Mouse (Mus musculus): ENCODE measurements around the gene Smg6. TPM values are rescaled to one million over a fixed set of nuclear protein-coding genes. Genes with fewer than 3 reads are reported as not detected.

Gene Smg6
- total RNA-seq, 2 experiments from 2014 or later, result 9.4 to 10.1 TPM

DNA sequence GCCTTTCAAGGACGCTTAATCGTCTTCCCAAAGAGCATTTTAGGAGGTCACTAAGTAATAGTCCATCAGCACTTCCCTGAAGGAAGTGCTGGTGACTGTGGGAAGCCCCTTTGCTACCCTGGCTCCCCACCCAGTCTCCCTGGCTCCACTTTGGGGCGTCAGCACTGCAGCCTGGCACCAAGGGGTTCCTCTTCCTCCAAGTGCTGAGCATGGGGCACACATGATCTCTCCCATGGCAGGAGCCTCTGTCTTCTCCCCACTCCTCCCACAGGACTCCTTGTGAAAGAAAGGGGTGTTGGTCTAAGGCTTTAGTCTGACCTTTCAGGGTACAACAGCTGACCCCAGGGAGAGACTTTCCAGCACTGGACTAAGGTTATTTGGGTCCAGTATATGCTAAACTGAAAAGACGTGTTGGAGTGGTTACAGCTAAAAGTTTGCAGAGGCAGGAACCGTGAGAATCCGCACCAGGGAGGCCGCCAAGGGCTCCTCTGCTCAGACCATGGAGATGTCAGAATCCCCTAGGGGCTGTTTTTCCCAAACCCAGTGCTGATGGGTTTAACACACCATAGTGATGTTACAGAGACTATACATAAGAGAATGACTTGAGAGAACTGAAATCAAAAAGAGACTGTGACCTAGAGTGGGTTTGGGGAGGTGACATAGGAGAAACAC is 122.2 kb downstream of the Smg6 start:
- peak; percentile 65 for DNase-seq

DNA sequence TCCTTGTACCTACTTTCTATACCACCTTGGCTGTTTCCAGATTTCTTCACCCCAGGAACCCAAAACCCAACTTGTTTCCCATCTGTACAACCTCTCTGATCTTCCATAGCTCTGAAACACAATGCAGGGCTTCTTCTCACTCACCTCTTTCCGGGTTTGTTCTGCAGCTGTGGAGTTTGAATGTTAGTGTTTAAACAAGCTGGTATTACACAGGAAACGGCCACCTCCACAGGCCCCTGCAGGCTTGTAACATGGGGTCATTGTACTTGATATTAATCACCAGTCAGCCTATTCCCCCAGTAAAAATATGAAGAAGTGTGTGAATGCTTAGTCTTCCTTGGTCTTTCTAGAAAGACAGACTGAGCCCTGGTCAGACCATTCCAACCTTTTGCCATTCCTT is 123.5 kb downstream of the Smg6 start:
- DNase-seq, result no peak

DNA sequence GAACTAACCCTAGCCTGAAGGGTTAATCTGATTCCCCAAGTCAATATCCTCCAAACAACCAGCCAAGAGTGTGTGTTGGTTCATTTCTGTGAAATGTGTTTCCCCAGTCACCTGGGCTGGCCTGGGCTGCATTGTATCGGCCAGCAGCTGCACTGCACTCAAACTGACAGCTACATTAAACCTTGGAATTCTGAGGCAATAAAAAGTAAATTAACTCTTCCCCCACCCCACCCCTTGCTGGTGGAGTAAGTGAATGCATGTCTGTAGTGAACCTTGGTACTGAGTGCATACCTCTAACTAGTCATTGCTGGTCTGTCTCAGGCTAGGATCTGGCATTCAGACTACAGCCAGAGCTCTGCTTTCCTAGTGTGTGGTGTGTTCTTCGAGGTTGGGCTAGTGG is 124.2 kb downstream of the Smg6 start:
- DNase-seq, result no peak

DNA sequence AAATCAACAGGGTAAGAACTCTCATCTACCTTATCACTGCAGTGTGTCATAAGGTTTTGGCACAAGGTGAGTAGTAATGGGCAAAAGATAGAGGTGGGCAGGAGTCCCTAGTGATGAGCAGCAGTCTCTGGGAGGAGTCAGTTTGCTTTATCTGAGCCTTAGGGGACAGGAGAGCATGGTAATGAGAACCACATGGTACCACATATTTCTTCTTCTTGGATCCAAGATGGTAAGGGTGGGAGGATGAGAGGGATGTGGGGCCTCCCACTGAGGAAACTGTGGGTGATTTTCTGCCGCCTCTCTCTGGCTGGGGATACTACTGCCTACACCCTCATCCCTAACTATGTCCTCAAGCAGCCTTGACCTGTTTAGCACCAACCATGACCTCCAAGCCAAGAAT is 125.6 kb downstream of the Smg6 start:
- DNase-seq, result no peak

DNA sequence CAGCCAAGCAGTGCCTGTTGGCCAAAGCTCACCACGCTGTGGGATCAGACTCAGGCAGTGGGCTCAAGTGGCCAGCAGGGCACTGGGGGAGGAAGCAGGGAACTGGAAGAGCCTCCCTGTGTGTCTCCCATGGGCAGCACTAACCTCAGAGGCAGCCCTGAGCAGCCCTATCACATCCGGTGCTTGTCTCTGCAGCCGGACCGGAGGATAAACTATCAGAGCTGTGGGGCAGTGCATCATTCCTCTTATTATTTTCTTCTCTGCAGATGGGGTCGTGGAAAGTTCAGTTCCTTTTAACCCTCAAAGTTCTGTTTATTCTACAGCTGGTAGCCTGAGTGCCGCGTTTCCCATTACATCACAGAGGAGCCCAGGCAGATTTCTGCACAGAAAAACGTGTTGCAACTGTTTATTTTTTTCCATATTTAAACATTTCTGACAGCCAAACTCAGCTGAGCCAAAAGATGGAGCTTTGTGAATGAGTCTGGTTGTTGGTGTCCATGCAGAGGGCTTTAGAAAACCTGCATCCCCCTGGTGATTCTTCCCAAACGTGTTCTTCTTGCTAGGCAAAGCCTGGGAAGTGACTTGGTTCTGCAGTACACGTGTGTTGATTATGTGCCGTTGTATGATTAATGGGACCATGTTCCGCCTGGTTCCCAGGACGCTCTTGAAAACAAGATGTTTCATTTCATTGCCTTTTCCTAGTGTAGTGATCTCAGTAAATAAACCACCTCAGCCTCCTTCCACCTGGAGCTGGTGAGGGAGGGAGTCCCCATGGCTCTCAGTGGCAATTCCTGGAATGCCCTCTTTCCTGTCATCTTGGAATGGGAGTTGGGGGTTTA is 126.3 kb downstream of the Smg6 start:
- peak; percentile 59 for DNase-seq

DNA sequence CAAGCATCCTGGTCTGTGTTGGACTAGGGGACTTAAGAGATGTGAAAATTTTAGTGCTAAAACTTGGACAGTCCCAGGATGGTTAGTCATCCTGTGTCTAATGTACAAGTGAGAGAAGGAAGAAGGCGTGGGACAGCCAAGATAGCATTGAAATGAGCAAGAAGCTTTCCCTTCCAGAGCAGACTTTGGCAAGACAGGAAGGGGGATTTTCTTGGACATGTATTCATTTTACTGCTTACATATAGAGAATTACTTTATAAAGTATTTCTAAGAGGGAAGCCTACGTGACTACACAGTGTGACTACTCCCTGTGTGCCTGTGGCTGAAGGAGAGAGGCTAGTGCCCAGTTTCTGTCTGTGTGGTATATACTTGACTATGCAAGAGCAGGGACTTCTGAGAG is 127.4 kb downstream of the Smg6 start:
- DNase-seq, result no peak

DNA sequence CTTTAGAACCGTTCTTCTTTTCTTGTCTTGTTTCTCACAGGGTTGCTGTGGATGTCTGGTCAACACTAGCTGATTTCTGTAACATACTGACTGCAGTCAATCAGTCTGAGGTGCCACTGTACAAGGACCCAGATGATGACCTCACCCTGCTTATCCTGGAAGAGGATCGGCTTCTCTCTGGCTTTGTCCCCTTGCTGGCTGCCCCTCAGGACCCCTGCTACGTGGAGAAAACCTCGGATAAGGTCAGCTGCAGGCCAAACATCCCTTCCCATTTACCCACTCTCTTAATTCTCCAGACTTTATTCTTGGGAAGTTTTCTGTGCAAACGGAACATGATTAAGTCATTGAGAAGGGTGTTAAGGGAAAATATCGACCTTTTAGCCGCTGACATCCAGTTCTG is 128.1 kb downstream of the Smg6 start:
- no peak for DNase-seq

DNA sequence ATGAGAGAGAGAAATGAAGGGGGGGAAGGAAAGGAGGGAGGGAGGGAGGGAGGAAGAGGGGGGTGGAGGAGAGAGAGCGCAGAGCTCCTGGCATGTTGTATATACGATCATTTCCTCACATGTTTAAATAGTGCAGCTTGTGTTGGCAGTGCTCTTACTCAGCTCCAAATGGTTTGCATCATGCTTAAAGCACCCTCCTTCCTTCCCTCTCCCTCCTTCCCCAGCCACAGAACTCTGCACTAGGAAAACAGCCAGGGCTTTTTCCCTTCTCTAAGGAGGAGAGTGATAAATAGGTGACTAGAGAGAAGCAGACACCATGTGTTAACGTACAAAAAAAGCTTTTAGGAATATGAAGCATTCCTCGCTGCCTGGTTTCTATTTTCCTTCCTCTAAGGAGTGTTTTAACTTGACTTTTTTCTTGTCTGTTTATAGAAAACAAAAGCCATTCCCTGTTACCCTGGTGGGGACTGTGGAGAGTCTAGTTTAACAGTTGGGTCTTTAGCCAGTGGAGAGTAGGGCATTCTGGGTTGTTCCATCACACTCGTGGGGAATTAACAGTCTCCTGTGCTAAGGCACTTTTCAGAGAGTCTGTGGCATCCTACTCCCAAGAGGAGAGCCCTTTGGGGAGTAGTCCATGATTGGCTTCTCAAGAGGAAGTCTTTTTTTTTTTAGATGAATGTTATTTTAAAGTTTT is 128.7 kb downstream of the Smg6 start:
- no peak for DNase-seq

DNA sequence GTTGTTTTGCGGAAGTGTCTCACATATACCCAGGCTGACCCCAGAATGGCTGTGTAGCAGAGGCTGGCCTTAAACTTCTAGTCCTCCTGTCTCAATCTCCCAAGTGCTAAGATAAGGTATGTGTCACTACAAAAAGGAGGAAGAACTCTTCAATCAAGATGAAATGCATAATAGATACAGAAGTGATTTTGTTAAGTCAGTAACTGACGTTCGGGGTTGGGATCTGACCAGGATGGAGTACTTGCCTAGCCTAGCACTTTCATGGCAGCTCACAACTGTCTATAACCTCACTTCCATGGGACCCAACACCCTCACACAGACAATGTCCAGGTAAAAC is 129.2 kb downstream of the Smg6 start:
- DNase-seq, result no peak

DNA sequence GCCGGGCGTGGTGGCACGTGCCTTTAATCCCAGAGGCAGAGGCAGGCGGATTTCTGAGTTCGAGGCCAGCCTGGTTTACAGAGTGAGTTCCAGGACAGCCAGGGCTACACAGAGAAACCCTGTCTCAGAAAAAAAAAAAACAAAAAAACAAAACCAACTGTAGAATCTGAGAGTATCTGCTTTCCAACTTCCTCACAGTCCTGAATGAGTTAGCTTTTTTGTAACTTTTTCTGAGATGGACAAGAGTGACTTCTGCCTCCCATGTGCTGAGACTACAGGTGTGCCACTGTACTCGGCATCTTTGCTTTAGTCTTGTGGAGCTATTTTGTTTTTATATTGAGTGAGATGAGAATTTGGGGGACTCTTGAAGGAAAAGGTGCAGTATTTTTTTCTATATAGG is 137.0 kb downstream of the Smg6 start:
- no peak for DNase-seq

DNA sequence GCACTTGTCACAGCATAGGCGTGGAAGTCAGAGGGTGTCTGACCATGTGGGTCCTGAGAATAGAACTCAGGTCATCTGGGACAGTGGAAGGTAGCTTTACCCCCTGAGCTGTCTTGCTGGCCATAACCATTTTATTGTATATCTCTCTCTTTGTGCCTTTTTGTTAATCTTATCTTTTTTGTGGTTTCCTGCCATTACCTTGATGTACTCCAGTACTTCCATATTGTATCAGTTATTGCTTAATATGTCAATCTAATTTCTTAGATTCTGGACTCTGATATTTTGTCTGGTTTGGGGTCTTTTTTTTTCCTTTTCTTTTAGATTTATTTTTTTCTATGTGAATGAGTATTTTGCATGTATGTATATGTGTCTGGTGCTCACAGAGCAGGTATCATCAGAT is 138.6 kb downstream of the Smg6 start:
- no peak for DNase-seq

DNA sequence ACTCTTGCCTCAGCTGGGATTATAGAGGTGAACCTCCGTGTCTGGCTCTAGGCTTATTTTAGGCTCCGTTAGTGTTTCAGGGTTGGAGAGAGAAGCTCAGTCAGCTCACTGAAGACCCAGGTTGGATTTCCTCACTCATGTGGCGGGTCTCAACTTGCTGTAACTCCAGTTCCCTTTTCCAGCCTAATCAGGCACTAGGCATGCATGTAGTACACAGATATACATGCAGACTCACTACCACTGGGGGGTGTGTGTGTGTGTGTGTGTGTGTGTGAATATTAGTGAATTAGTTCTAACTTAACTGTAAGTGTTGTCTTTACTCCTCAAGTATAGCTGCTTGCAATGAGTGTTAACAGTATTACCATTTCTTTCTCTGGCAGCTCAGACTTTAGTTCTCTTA is 145.7 kb downstream of the Smg6 start:
- no peak for DNase-seq

DNA sequence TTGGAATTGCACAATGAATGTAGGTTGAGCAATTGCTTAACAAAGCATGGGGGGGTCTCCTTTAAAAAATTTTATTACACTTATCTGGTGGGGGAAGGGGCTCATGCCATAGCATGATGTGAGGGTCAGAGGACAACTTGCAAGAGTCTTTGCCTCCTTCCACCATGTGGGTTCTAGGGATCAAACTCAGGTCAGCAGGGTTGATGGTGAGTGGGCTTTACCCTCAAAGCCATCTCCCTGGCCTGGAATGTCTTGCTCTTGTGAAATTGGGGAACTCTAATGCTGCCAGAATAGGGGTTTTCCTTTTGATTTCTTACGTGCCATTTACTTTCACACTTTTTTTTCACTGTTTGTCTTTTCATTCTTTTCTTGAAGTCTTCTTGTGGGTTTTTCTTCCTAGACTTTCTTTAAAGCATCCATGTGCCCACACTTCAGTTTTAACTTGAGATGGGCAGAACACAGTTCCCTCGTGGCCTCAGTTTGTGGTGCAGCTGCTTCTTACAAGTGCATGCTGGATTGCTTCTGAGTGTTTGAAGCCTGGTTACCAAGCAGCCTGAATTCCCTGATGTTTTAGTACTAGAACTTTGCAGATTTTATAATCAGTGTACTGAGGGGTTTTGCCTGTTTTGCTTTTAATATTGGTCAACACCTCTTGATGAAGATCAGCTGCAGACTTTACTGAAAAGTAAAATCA is 147.5 kb downstream of the Smg6 start:
- DNase-seq, result no peak

DNA sequence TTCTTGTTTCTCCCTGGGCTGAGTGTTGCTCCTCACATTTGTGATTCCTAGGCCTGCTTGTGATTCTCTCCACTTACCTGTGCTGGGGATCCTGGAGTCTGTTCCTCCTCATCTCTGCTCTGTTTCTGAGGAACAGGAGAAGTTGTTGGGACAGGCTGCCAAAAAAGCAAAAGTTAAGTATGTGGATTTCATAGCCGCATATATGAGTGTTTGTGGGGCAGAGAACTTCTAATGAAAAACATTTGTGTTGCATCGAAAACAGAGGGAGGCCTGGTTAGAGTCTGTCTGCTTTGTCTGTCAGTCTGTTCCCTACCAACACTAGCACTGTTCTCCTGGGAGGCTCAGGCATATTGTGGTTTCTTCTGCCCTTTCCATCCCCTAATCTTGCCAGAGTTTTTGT is 148.1 kb downstream of the Smg6 start:
- DNase-seq, result no peak

DNA sequence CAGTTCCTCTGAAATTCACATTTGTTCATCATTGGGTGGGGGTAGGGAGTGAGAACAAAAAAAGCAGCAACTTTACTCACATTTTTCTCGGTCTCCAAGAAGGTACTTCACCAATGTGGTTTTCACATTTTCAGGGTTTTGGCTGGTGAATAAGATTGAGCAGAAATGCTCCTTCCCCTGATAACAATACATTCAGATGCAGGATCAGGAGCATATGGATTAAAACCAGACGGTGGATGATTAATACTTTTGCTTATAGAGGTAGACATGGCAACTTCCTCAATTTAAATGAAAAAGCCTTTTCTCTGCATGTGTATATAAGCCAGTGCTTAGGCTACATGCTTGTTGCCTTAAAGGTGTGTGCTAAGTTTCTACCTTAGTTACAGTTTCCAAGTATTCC is 148.9 kb downstream of the Smg6 start:
- DNase-seq, result no peak

DNA sequence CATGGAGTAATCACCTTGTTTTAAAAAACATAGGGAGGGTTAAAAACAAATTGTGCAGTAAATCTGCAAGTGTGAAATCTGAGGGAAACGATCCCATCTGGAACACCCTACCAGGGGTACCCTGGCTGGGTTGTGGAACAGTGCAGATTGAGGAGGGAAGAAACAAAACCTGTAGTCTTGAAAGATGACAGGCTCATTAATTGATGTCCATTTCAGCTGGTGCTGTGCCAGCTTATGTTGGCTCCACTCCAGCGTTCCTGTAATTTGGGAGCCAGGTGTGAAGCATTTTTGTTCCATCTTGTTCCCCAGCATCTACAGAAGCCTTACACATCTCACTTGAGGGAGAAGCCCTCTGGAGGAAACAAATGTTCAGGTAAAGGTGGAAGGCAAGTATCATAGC is 153.0 kb downstream of the Smg6 start:
- no peak for DNase-seq

DNA sequence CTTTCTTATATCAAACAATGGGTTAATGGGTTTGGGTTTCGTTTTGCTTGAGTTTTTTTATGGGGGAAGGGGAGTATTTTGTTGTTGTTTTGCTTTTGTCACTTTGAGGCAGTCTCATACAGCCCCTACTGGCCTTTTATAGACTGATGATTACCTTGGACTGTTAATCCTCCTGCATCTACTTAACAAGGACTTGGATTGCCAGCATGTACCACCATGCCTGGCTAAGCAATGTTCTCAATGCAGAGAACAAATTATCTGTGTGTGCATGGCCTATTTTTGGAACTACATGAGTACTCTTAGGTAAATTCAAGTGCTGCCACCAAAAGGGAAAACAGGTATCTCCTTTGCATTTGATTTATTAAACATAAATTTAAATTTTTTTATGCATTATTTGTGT is 157.4 kb downstream of the Smg6 start:
- DNase-seq, result no peak

DNA sequence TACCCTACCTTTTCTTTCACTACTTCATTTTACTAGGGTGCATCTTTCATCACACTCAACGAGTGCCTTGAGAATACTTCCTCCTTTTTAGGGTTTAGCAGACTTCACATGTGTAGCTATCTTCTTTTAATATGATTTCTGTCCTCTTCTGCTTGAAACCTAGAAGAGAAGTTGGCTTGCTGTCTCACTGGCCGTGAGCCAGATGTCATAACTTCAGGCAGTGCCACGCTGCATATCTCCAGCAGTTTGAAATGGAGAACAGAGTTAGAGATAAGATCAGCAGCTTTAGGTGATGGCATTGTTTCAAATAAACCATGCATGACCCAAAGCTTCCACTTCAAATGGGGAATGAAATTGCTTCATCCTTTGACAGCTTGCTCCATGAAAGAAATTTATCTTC is 166.5 kb downstream of the Smg6 start:
- DNase-seq, result no peak

DNA sequence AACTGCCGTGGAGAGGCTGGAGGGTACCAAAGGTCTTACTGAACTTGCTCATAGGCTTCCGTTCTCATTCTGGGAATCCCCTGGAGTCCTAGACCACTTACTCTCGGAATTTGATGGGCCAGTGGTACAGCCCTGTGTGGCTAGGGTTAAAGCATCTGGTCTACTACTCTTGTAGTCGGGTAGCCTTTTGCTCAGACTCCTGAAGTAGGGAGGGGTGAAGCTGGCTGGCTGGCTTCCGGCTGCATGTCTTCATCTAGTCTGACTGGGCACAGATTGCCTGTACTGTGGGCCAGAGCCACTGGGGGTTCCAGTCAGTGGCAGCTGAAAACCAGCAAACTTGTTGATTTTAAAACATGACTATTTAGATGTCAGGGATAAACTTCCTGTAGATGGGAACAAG is 167.0 kb downstream of the Smg6 start:
- peak; percentile 22 for DNase-seq

DNA sequence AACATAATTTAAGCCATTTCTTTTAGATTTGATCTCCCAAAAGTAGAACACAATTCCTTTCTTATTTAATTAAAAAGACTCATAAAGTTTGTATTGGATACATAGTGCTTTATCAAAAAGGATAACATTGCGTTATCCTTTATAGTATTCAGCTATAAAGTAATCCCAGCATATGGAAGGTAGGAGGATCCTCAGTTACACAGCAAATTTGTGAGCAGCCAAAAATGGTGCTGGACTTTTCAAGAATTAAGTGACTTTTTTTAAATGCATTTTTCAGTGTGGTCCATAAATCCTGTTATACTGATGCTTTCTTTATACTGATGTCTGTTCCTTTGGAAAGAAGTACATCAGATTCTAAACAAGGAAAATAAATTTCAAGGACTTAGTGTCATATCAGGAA is 169.1 kb downstream of the Smg6 start:
- no peak for DNase-seq

DNA sequence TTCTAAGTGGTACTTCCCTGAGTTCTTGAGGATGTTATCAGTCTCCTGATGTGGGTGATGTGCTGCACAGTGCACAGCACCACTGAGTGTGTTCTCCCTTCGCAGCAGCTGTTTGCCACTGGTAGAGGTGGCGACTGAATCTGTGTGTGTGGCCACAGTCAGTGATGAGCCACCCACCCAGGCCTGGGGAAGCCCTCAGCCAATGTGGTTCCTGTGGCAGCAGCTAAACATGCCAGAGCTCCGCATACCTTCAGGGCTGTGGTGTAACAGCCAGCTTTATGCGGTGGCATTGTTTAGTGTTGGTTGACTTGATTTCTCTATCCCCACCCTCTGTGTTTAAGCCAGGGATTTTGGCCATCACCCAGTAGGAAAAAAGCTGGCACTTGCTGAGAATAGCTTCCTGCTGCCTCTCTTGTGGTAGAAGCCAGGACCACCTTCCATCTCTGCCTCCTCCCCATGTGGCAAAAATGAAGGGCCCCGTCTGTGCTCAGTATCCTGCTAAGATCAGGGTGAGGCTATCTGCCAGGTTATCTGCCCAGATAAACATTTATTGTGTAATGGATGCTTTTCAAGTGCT is 177.2 kb downstream of the Smg6 start:
- DNase-seq, result no peak

DNA sequence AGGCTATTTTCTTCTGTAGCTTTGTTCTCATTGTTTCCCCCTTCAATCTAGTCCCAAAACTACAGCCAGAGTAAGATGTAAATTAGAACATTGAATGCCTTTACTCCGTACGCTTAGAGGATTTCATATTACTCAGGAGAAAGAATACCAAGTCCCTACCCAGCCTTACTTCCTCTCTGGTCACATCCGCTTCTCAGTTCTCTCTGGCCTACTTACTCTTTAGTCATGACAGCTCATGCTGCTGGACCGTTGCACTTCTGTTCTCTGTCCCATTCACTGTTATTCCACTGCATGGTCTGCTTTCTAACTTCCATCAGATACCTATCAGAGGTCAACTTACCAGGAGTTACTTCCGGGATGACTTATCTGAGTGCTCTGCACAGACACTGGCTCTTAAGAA is 181.0 kb downstream of the Smg6 start:
- DNase-seq, result no peak

DNA sequence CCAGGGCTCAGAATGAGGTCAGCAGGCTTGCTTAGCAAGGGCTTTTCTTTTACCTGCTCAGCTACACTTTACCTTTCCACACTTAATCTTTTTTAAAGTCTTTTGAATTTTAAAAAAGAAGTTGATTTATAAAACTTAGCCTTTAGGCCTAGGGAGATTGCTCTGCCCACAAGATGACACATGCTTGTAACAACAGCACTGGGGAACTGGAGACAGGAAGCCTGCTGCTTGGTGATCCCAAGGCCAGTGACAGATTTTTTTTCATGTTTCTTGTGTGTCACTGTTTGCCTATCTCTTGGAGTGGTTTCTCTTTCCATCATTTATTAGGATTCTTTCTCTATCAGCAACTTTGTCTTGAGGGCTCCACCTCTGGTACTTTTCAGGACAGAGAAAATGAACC is 183.3 kb downstream of the Smg6 start:
- DNase-seq, result no peak

Data from gastrocnemius, postnatal 25 days (tissue).